Mouse (Mus musculus) brain, embryonic 14.5 days (tissue): Measurements from ENCODE around the gene Epha4.

Experiments
- CTCF ChIP-seq: fragments of 200-500 bp; IDR thresholded peaks from 2 replicates; pipeline ENCODE4 v1.5.1; 2012; ENCODE audit warnings: inconsistent platforms, mild to moderate bottlenecking, moderate library complexity, borderline replicate concordance; ENCODE audit not compliant: insufficient read depth, insufficient read length; ENCODE audit errors: extremely low read depth
- POLR2A ChIP-seq: fragments of 200-500 bp; IDR thresholded peaks from 2 replicates; pipeline ENCODE4 v1.6.1; 2012; ENCODE audit warnings: mild to moderate bottlenecking, inconsistent platforms, borderline replicate concordance; ENCODE audit not compliant: poor library complexity, insufficient read depth, insufficient read length, severe bottlenecking; ENCODE audit errors: extremely low read depth

DNA sequence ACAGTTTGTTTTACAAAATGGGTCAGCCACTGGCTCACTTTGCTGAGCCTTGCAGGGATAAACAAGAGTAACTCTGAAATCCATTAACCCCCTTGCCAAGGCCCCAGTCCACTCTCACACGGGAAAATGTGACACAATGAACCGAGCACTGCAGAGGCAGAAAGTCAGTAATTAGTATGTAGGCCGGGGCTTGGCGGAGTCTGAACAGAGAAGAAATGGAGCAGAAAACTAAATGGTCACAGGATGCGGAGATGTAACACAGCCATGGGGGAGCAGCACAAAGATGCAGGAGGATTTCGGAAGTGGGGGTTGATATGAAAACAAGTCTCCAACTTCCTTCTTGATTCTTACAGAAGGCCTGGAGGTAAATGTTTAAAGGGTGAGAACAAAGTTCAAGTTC lies 85.7 kb downstream of the Epha4 start:
- TF ChIP-seq CTCF (no peak), POLR2A (no peak)
